Mouse (Mus musculus): ENCODE results near the gene Snx30. TPM values are rescaled to one million over a fixed set of nuclear protein-coding genes. Genes with fewer than 3 reads are reported as not detected.
A peak's percentile ranks its signal among the peaks of the same experiment; 100 is the strongest.

Snx30 gene
- polyA plus RNA-seq, 1 experiment from 2014 or later = 7.3 TPM

DNA sequence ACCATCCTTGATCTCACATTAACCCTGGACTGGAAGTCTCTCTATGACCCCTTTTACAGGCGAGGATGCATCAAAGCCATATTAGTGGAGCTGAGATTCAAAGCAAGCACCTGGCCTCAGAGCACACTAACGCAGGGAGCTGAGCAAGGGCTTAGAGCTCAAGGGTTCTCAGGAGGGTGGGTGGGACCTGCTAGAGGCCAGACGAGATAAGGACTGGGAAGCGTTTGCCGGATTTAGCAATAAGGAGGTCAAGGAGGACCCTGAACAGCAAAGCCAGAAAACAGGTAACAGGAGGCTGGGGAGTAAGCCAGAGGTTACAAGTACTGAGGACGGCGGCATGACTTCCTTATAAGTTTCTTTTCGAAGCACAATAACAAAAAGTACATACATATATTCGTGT is 10.8 kb downstream of the Snx30 start:
- Histone ChIP-seq H3K4me2 (no peak overlapping the region), H3K27me3 (replicated peaks) (no peaks in the 10 kb centered on the region), H3K9ac (no peak overlapping the region), H3K9me3 (no peaks in the 10 kb centered on the region), H3K4me3 (replicated peaks) (no peak overlapping the region), H3K4me1 (0 out of 2 replicates have a peak, but pooled peaks cover 2% of the 10 kb centered on the region), H3K27ac (no peak overlapping the region), H3K36me3 (no peaks in the 10 kb centered on the region)
- ATAC-seq (ENCODE audit: insufficient read depth, low FRiP score, low read depth) = no peak
- 63% methylated on average over 9 of the region's 9 CpGs for WGBS

- Histone ChIP-seq H3K4me1 (0 out of 2 replicates have a peak, but pooled peaks cover 2% of the 10 kb centered on the region), H3K4me3 (replicated peaks) (no peak overlapping the region), H3K36me3 (no peaks in the 10 kb centered on the region), H3K4me2 (no peak overlapping the region), H3K9ac (no peak overlapping the region), H3K27me3 (replicated peaks) (no peaks in the 10 kb centered on the region), H3K27ac (no peak overlapping the region), H3K9me3 (no peaks in the 10 kb centered on the region)
- no peak for ATAC-seq (ENCODE audit: insufficient read depth, low FRiP score, low read depth)
- WGBS = 69% methylated on average over 5 of the region's 5 CpGs
Observed at GRCm38 (mm10) chr4:59817790-59818189, 12.2 kb downstream of the Snx30 start.

GRCm38 (mm10) chr4:59818498-59818897 is 12.9 kb downstream of the Snx30 start:
- 85% methylated on average over 10 of the region's 10 CpGs for WGBS
- ATAC-seq (ENCODE audit: insufficient read depth, low FRiP score, low read depth) = no peak
- Histone ChIP-seq H3K9ac (no peak overlapping the region), H3K4me2 (no peak overlapping the region), H3K27ac (no peak overlapping the region), H3K36me3 (no peaks in the 10 kb centered on the region), H3K4me3 (replicated peaks) (no peak overlapping the region), H3K9me3 (no peaks in the 10 kb centered on the region), H3K27me3 (replicated peaks) (no peaks in the 10 kb centered on the region), H3K4me1 (0 out of 2 replicates have a peak, but pooled peaks cover 2% of the 10 kb centered on the region)

- Histone ChIP-seq H3K4me3 (replicated peaks) (no peak overlapping the region), H3K36me3 (no peaks in the 10 kb centered on the region), H3K9ac (no peak overlapping the region), H3K27me3 (replicated peaks) (no peaks in the 10 kb centered on the region), H3K9me3 (no peaks in the 10 kb centered on the region), H3K4me1 (0 out of 2 replicates have a peak, but pooled peaks cover 2% of the 10 kb centered on the region), H3K4me2 (no peak overlapping the region), H3K27ac (no peak overlapping the region)
- no peak for ATAC-seq (ENCODE audit: insufficient read depth, low FRiP score, low read depth)
- 56% methylated on average over 7 of the region's 7 CpGs for WGBS
Observed at GRCm38 (mm10) chr4:59819054-59819472, 13.4 kb downstream of the Snx30 start.

DNA sequence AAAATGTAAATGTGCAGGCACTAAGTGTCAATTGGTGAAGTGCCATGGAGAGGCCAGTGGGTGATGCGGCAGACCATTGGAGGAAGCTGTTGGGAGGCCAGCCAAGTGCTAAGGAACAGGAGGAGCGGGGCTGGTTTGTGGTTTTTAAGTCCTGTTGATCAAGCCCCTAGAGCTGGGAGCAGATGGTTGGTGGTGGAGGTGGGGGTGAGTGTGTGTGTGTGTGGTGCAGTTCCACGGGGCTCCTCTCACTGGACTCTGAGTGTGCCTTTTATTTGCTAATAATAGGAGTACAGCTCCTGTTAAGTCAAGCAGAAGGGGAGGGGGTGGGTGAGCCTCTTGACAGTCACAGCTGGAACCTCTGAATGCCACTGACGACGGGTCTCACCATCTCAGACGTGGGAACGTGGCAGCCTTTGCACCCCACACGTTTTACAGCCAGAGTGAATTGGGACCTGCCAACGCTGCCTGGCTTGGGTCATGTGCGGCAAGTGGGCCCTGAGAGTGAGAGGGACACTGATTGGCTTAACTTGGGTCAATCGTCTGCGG is 13.9 kb downstream of the Snx30 start:
- no peak overlapping the region for H3K4me3 ChIP-seq (replicated peaks)
- no peak overlapping the region for H3K4me2 ChIP-seq
- no peaks in the 10 kb centered on the region for H3K27me3 ChIP-seq (replicated peaks)
- no peaks in the 10 kb centered on the region for H3K36me3 ChIP-seq
- ATAC-seq (ENCODE audit: insufficient read depth, low FRiP score, low read depth) = no peak
- no peaks in the 10 kb centered on the region for H3K9me3 ChIP-seq
- no peak overlapping the region for H3K27ac ChIP-seq
- WGBS = 62% methylated on average over 12 of the region's 12 CpGs
- 0 out of 2 replicates have a peak, but pooled peaks cover 2% of the 10 kb centered on the region for H3K4me1 ChIP-seq
- no peak overlapping the region for H3K9ac ChIP-seq

DNA sequence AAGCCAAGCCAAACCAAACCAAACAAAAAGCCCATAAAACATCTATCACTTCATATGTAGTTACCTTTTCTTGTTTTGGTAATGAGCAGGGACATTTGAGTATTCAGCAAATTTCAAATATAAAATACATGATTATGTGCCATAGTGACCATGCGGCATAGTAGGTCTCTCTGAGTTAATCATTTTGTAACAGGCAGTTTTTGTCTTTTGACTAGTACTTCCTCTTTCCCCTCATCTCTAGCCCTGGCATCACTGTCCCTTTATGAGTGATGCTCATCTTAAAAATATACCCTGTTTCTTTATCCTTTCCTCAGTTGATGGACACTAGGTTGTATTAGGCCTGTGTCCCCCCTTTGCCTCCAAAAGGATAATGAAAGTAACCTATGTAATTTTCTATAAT is 15.9 kb downstream of the Snx30 start:
- 0 out of 2 replicates have a peak, but pooled peaks cover under 1% of the 10 kb centered on the region for H3K4me1 ChIP-seq
- H3K4me2 ChIP-seq = no peak overlapping the region
- ATAC-seq (ENCODE audit: insufficient read depth, low FRiP score, low read depth) = no peak
- H3K9me3 ChIP-seq = no peaks in the 10 kb centered on the region
- H3K27me3 ChIP-seq (replicated peaks) = no peaks in the 10 kb centered on the region
- H3K27ac ChIP-seq = no peak overlapping the region
- H3K9ac ChIP-seq = no peak overlapping the region
- H3K4me3 ChIP-seq (replicated peaks) = no peak overlapping the region
- 88% methylated on average over 1 of the region's 1 CpGs for WGBS
- H3K36me3 ChIP-seq = no peaks in the 10 kb centered on the region

DNA sequence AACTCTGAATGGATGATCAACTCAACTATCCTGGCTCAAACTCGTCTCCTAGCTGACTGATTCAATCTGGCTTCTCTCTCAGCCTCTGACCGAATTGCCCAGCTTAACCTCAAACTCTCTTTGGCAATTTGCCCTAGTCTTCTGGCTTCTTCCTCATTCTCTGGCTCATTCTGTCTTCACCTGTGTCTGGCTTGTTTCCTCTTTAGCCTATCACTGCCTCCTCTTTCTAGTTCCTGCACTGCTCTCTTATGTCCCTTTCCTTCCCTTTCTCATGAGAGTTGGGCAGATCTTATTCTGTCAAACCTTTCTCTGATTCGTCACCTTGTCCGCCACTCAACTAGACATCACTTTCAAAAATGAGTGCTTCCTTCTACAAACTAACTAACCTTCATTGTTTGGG is 16.5 kb downstream of the Snx30 start:
- Histone ChIP-seq H3K27ac (no peak overlapping the region), H3K4me3 (replicated peaks) (no peak overlapping the region), H3K9me3 (no peaks in the 10 kb centered on the region), H3K4me2 (no peak overlapping the region), H3K9ac (no peak overlapping the region), H3K27me3 (replicated peaks) (no peaks in the 10 kb centered on the region), H3K4me1 (no peaks in the 10 kb centered on the region), H3K36me3 (no peaks in the 10 kb centered on the region)
- WGBS = 65% methylated on average over 4 of the region's 4 CpGs
- no peak for ATAC-seq (ENCODE audit: insufficient read depth, low FRiP score, low read depth)

DNA sequence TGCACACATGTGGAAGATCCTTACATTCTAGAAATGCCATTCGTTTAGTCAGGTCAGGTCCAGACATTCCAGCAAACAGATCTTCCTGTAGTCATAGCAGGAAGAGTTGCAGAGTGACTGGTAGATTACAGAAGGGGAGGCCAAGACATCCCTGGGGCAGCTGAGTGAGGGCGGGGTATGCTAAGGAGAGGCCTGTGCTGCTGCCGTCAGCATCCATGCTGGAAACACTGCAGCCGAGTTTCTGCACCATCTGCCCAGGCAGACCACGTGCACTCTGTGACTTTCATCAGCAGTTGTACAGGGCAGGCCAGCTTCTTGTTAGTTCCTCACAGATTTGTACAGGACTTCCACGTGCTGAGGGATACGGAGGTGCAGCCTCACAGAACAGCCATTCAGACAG is 17.8 kb downstream of the Snx30 start:
- Histone ChIP-seq H3K9ac (no peak overlapping the region), H3K36me3 (no peaks in the 10 kb centered on the region), H3K27ac (no peak overlapping the region), H3K4me2 (no peak overlapping the region), H3K9me3 (no peaks in the 10 kb centered on the region), H3K4me3 (replicated peaks) (no peak overlapping the region), H3K4me1 (no peaks in the 10 kb centered on the region), H3K27me3 (replicated peaks) (no peaks in the 10 kb centered on the region)
- WGBS = 44% methylated on average over 7 of the region's 7 CpGs
- ATAC-seq (ENCODE audit: insufficient read depth, low FRiP score, low read depth) = peak; percentile 59; the same call in 1 of the 2 replicates

GRCm38 (mm10) chr4:59824860-59825259 is 19.2 kb downstream of the Snx30 start:
- Histone ChIP-seq H3K27me3 (replicated peaks) (no peaks in the 10 kb centered on the region), H3K4me1 (no peaks in the 10 kb centered on the region), H3K27ac (no peak overlapping the region), H3K9me3 (no peaks in the 10 kb centered on the region), H3K9ac (no peak overlapping the region), H3K36me3 (no peaks in the 10 kb centered on the region), H3K4me2 (no peak overlapping the region), H3K4me3 (replicated peaks) (no peak overlapping the region)
- ATAC-seq (ENCODE audit: insufficient read depth, low FRiP score, low read depth) = no peak
- WGBS = 86% methylated on average over 5 of the region's 5 CpGs

GRCm38 (mm10) chr4:59825634-59826033 is 20.0 kb downstream of the Snx30 start:
- H3K27ac ChIP-seq = no peak overlapping the region
- no peak for ATAC-seq (ENCODE audit: insufficient read depth, low FRiP score, low read depth)
- no peak overlapping the region for H3K4me3 ChIP-seq (replicated peaks)
- H3K4me1 ChIP-seq = no peaks in the 10 kb centered on the region
- H3K9me3 ChIP-seq = no peaks in the 10 kb centered on the region
- no peak overlapping the region for H3K4me2 ChIP-seq
- WGBS = 89% methylated on average over 6 of the region's 6 CpGs
- H3K9ac ChIP-seq = no peak overlapping the region
- no peaks in the 10 kb centered on the region for H3K27me3 ChIP-seq (replicated peaks)
- H3K36me3 ChIP-seq = no peaks in the 10 kb centered on the region

- H3K36me3 ChIP-seq = no peaks in the 10 kb centered on the region
- no peak overlapping the region for H3K4me2 ChIP-seq
- no peak overlapping the region for H3K9ac ChIP-seq
- H3K27ac ChIP-seq = no peak overlapping the region
- no peak for ATAC-seq (ENCODE audit: insufficient read depth, low FRiP score, low read depth)
- H3K4me3 ChIP-seq (replicated peaks) = no peak overlapping the region
- no peaks in the 10 kb centered on the region for H3K27me3 ChIP-seq (replicated peaks)
- H3K9me3 ChIP-seq = no peaks in the 10 kb centered on the region
- H3K4me1 ChIP-seq = no peaks in the 10 kb centered on the region
- 95% methylated on average over 5 of the region's 5 CpGs for WGBS
Observed at GRCm38 (mm10) chr4:59826381-59826780, 20.7 kb downstream of the Snx30 start.

GRCm38 (mm10) chr4:59829072-59829471 is 23.4 kb downstream of the Snx30 start:
- H3K4me2 ChIP-seq = no peak overlapping the region
- H3K9me3 ChIP-seq = no peaks in the 10 kb centered on the region
- H3K9ac ChIP-seq = no peak overlapping the region
- no peak overlapping the region for H3K4me3 ChIP-seq (replicated peaks)
- ATAC-seq (ENCODE audit: insufficient read depth, low FRiP score, low read depth) = no peak
- H3K27me3 ChIP-seq (replicated peaks) = no peaks in the 10 kb centered on the region
- H3K36me3 ChIP-seq = no peaks in the 10 kb centered on the region
- H3K4me1 ChIP-seq = no peaks in the 10 kb centered on the region
- no peak overlapping the region for H3K27ac ChIP-seq
- WGBS = 63% methylated on average over 4 of the region's 4 CpGs

GRCm38 (mm10) chr4:59831038-59831437 is 25.4 kb downstream of the Snx30 start:
- H3K4me1 ChIP-seq = no peaks in the 10 kb centered on the region
- H3K36me3 ChIP-seq = no peaks in the 10 kb centered on the region
- WGBS = 57% methylated on average over 5 of the region's 5 CpGs
- no peak overlapping the region for H3K4me2 ChIP-seq
- ATAC-seq (ENCODE audit: insufficient read depth, low FRiP score, low read depth) = no peak
- no peaks in the 10 kb centered on the region for H3K27me3 ChIP-seq (replicated peaks)
- H3K4me3 ChIP-seq (replicated peaks) = no peak overlapping the region
- no peak overlapping the region for H3K27ac ChIP-seq
- no peaks in the 10 kb centered on the region for H3K9me3 ChIP-seq
- no peak overlapping the region for H3K9ac ChIP-seq

Measured in stomach, embryonic 15.5 days (tissue).